Mouse (Mus musculus) left cerebral cortex, postnatal 25 days (tissue): ENCODE results near the gene Nxnl1. TPM values are rescaled to one million over a fixed set of nuclear protein-coding genes. Genes with fewer than 3 reads are reported as not detected.
"Not testable (repeated sequence)": the region's sequence is repeated elsewhere in the genome, so short reads cannot be mapped to it uniquely, and the experiment has no call there.

Experiments
- DNase-seq, 2 experiments: peaks; one replicate each; pipeline ENCODE4 v3.0.0; 2022; ENCODE audit warnings: low spot score in 2 of 2, mixed read lengths in 1 of 2
- intact Hi-C: fragments of 180-260 bp; cut with DNase I; formaldehyde crosslinking; loops from one replicate; pipeline ENCODE4 v1.15.1; 2025
- total RNA-seq, 2 experiments: library from RNA; stranded (reverse); gene quantifications; 2 replicates each; pipeline ENCODE4 v1.2.3; 2021

The Nxnl1 gene
- total RNA-seq, 2 experiments from 2014 or later = 0.16 TPM; not detected in 1

GRCm38 (mm10) chr8:71527162-71527870, 39.1 kb downstream of the Nxnl1 start:
- intact Hi-C loops = no loop called here
- DNase-seq = no peak

GRCm38 (mm10) chr8:71526272-71526671, 40.1 kb downstream of the Nxnl1 start:
- intact Hi-C loops = no loop called here
- no peak for DNase-seq

GRCm38 (mm10) chr8:71525226-71526050, 41.0 kb downstream of the Nxnl1 start, which contains the start of gene Ccdc194:
Gene Ccdc194, minus strand, starts transcription at chr8:71525711.
- DNase-seq = no peak
- intact Hi-C loops = no loop called here

- intact Hi-C loops = loop anchor here (1.0 to 2.0 kb wide), 2 partner anchors 25 to 81 kb away; no protein-coding TSS in a partner anchor
Measured at GRCm38 (mm10) chr8:71521634-71522033, 44.8 kb downstream of the Nxnl1 start.

GRCm38 (mm10) chr8:71519037-71519825, 47.2 kb downstream of the Nxnl1 start:
- intact Hi-C loops, DNase-seq: not testable (repeated sequence)

More at GRCm38 (mm10) chr8:71521634-71522033, 44.8 kb downstream of the Nxnl1 start:
- DNase-seq = peak; percentile 81 to 89

GRCm38 (mm10) chr8:71516786-71517185, 49.6 kb downstream of the Nxnl1 start:
- intact Hi-C loops = no loop called here
- DNase-seq = no peak

- intact Hi-C loops = no loop called here
- no peak for DNase-seq
Measured at GRCm38 (mm10) chr8:71515043-71515442, 51.4 kb downstream of the Nxnl1 start.

GRCm38 (mm10) chr8:71513018-71513754, 53.2 kb downstream of the Nxnl1 start:
- DNase-seq = no peak
- intact Hi-C loops = no loop called here

- intact Hi-C loops = no loop called here
Measured at GRCm38 (mm10) chr8:71511644-71512043, 54.8 kb downstream of the Nxnl1 start, which contains the start of gene Plvap. Gene Plvap, minus strand, starts transcription at chr8:71511752.

More at GRCm38 (mm10) chr8:71511644-71512043, 54.8 kb downstream of the Nxnl1 start, which contains the start of gene Plvap:
- no peak for DNase-seq

Other genes with a start within 250 kb of the Nxnl1 start
- gene Use1, start 199.8 kb downstream of the Nxnl1 start, total RNA-seq = 100 to 1,000 TPM in 1 of 2 experiments, 10 to 100 TPM in 1; 95.9 to 102 TPM
- 10 to 100 TPM; 14.8 to 18.6 TPM for gene Ocel1, start 195.3 kb downstream of the Nxnl1 start, total RNA-seq
- gene Nr2f6, start 184.6 kb downstream of the Nxnl1 start, total RNA-seq = 10 to 100 TPM; 37.6 to 43.0 TPM
- gene Ushbp1, start 170.8 kb downstream of the Nxnl1 start, total RNA-seq = 1 to 10 TPM; 4.9 to 5.0 TPM
- gene Babam1, start 169.7 kb downstream of the Nxnl1 start, total RNA-seq = 100 to 1,000 TPM; 111 to 117 TPM
- gene Ankle1, start 160.6 kb downstream of the Nxnl1 start, total RNA-seq = under 1 TPM; 0.28 to 0.41 TPM
- 100 to 1,000 TPM; 299 to 324 TPM for gene Abhd8, start 102.9 kb downstream of the Nxnl1 start, total RNA-seq
- 10 to 100 TPM; 59.7 to 60.8 TPM for gene Mrpl34, start 101.6 kb downstream of the Nxnl1 start, total RNA-seq
- gene Dda1, start 97.4 kb downstream of the Nxnl1 start, total RNA-seq = 10 to 100 TPM; 80.9 to 84.8 TPM
- 10 to 100 TPM; 59.9 to 60.9 TPM for gene Ano8, start 80.6 kb downstream of the Nxnl1 start, total RNA-seq
- 10 to 100 TPM; 28.6 to 33.2 TPM for gene Gtpbp3, start 78.5 kb downstream of the Nxnl1 start, total RNA-seq
- 1 to 10 TPM; 5.7 to 6.6 TPM for gene Plvap, start 54.8 kb downstream of the Nxnl1 start, total RNA-seq
- gene Ccdc194, start 40.9 kb downstream of the Nxnl1 start, total RNA-seq = not detected
- 1 to 10 TPM; 2.3 to 4.3 TPM for gene Bst2, start 29.1 kb downstream of the Nxnl1 start, total RNA-seq
- gene Mvb12a, start 23.7 kb downstream of the Nxnl1 start, total RNA-seq = 10 to 100 TPM; 31.7 to 33.7 TPM
- gene Tmem221, start 7.7 kb downstream of the Nxnl1 start, total RNA-seq = under 1 TPM in 1 of 2 experiments, not detected in 1; 0.21 TPM
- 10 to 100 TPM; 90.0 to 92.8 TPM for gene Slc27a1, start 2.3 kb upstream of the Nxnl1 start, total RNA-seq
- gene Pgls, start 25.6 kb upstream of the Nxnl1 start, total RNA-seq = 10 to 100 TPM; 35.1 to 38.7 TPM
- gene Fam129c, start 31.0 kb upstream of the Nxnl1 start, total RNA-seq = 1 to 10 TPM; 3.6 to 4.2 TPM
- gene Colgalt1, start 44.4 kb upstream of the Nxnl1 start, total RNA-seq = 10 to 100 TPM; 49.3 to 51.5 TPM
- gene Unc13a, start 105.2 kb upstream of the Nxnl1 start, total RNA-seq = 100 to 1,000 TPM; 318 to 327 TPM
- gene Jak3, start 109.7 kb upstream of the Nxnl1 start, total RNA-seq = 1 to 10 TPM; 3.9 to 4.8 TPM
- gene Insl3, start 122.6 kb upstream of the Nxnl1 start, total RNA-seq = 1 to 10 TPM; 1.3 to 1.5 TPM
- under 1 TPM; 0.34 to 0.53 TPM for gene B3gnt3, start 135.2 kb upstream of the Nxnl1 start, total RNA-seq
- gene Fcho1, start 159.1 kb upstream of the Nxnl1 start, total RNA-seq = 100 to 1,000 TPM; 177 to 183 TPM